Mouse (Mus musculus) right cerebral cortex, adult 18-20 months (tissue): Measurements from ENCODE around the gene Agpat4.

Source experiments
- DNase-seq: peaks from one replicate; pipeline ENCODE4 v3.0.0; 2022; ENCODE audit warnings: mixed read lengths

The Agpat4 gene

GRCm38 (mm10) chr17:12123168-12123567 lies 4.7 kb downstream of the Agpat4 start:
- DNase-seq: no peak

DNA sequence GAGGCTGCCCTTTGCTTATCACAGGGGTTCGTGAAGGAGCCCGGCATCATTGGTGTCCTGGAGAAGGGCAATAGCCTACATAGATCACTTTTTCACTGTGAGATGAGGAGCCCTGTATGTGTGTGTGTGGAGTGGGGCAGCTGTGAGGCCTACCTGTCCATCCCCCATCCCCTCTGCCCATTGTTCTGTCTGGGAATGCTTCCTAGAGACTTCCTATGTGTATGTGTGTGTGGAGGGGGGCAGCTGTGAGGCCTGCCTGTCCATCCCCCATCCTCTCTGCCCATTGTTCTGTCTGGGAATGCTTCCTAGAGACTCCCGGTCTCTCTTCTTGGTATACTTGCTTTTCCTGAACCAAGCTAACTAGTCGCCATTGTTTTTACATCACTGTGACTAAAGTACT lies 8.6 kb downstream of the Agpat4 start:
- no peak for DNase-seq

DNA sequence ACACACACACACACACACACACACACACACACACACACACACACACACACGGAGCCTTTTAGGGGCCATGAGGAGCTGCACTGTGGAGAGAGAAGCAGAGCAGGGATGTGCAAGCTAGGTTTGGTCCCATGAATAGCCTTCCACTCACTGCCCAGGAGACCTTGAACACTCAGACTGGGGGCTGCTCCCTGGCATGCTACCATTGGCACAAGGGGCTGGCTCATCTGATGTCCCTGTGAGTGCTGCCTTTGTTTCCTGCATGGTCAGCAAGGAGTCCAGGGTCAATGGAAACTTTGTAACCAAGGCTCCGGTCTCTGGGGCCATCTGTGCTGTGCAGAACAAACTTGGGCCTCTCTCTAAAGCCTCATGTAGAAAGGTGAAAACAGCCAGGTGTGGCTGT lies 10.5 kb downstream of the Agpat4 start:
- no peak for DNase-seq

DNA sequence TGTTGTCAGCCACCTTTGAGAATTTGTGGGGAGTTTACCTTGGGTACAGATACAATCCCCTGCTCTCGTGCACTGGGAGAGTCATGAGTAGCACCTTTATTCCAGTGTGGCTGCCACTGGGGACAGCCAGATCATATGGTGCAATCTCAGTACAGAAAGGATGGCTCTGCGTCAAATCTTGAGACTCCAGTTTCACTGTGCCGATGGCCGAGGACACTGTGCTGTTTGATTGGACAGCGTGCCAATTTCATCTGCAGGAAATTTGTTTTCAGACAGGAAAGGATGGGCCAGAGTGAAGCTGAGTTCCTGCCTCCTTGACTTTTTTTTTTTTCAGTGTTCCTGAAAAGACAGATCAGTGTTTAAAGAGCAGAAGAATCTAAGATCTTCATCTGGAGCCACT lies 12.7 kb downstream of the Agpat4 start:
- DNase-seq: no peak

- DNase-seq: no peak
These were observed 13.1 kb downstream of the Agpat4 start for GRCm38 (mm10) chr17:12131581-12131980.

DNA sequence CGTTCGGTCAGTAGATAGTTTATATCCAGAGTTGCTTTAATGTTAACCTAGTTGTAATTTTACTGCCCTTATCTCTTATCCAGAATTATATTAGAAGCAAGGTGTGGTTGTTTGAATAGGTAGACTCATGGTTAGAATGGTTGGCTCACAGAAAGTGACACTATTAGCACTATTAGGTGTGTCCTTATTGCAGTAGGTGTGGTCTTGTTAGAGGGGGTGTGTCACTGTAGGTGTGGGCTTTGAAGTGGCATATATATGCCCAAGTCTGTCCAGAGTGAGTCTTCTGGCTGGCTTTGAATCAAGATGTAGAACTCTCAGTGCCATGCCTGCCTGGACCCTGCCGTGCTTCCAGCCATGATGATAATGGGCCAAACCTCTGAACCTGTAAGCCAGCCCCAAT lies 14.4 kb downstream of the Agpat4 start:
- no peak for DNase-seq

- DNase-seq: no peak
These were observed 15.5 kb downstream of the Agpat4 start for GRCm38 (mm10) chr17:12133985-12134384.

DNA sequence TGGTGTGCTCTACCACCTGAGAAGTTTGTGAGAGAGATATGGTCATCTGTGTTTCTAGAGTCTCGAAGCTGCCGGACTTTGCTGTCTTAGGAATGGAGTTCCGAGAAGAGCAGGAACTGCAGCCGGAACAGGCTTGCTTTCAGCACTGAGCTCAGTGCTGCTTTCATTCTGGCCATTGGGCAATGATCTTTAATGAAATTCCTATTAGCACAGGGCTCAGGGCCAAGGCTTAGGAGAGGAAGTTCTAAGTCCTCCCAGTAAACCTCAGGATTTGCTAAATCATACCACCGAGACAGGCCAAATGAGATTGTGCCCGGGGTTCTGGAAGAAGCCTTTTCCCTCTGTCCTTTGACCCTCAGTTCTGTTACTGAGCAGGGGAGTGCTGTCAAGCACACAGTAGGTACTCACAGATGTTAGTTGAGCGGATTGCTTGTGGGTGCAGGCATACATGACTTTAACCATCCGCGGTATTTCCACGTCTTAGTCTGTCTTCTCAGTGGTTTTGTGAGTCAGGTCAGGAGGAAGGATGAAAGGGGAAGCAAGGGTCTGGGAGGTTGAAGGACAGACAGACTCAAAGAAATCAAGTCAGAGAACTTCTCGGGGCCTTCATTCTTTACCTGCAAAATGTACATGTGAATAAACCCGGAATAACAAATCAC lies 16.6 kb downstream of the Agpat4 start:
- no peak for DNase-seq

GRCm38 (mm10) chr17:12138355-12138754 lies 19.9 kb downstream of the Agpat4 start:
- DNase-seq: no peak

DNA sequence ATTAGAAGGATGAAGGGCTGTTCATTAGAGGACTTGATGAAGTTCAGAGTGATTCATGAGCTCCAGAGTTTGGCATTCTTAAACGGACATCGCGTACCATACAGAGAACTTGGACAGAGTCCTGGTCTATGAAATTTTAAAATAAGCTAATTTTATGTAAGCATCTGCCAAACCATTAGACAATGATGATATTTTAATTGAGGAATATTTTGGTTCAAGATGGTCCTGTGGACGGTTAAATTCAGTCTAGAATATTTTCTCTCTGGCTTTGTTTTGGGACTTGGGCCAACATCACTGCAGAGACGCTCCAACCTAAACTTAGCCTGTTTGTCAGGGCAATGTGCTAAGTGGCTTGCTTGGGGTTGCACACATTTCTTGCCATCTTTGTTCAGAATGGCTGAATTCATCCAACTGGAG lies 25.5 kb downstream of the Agpat4 start:
- no peak for DNase-seq

DNA sequence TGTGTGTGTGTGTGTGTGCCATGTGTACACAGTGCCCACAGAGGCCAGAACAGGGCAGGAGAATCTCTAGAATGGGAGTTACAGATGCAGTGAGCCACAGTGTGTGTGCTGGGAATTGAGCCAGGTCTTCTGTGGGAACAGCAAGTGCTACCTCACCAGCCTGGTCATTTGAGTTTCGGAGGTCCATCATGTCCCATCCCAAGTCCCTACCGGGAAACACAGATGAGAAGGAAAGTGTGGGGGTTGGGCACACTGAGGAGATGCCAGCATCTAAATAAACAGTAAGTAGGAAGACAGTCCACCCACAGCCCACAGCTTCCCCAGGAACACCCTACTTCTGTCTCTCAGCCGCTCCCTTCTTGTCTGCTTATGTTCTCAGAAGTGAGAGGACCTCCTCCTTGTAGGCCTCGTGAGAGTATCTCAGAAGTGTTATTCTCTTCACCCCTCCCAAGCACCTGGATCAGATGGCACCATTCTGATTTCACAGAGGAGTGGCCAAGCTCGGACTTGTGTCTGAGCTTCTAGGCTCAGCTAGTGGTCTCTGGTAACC lies 27.7 kb downstream of the Agpat4 start:
- DNase-seq: peak; percentile 60

- DNase-seq: no peak
These were observed 29.3 kb downstream of the Agpat4 start for GRCm38 (mm10) chr17:12147830-12148229.

GRCm38 (mm10) chr17:12149232-12149861 lies 30.8 kb downstream of the Agpat4 start:
- DNase-seq: no peak

GRCm38 (mm10) chr17:12150970-12151369 lies 32.5 kb downstream of the Agpat4 start:
- no peak for DNase-seq

DNA sequence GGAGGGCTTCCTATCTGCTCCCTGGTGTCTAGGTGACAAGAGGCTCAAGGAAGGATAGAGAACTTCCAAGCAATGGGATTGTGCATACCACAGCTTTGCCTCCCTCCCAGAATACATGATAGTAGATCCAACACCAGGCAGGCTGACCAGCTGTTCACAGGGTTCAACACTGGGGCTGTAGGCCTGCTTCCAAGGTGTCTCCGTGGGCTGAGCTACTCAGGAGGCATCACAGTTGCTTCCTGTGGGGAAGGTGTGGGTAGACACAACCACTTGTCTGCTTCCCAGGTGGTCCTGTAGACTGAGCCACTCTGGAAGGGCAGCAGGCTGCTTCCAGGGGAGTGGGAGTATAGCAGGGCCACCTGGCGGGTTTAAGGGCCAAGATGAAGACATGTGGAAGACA lies 35.8 kb downstream of the Agpat4 start:
- no peak for DNase-seq

DNA sequence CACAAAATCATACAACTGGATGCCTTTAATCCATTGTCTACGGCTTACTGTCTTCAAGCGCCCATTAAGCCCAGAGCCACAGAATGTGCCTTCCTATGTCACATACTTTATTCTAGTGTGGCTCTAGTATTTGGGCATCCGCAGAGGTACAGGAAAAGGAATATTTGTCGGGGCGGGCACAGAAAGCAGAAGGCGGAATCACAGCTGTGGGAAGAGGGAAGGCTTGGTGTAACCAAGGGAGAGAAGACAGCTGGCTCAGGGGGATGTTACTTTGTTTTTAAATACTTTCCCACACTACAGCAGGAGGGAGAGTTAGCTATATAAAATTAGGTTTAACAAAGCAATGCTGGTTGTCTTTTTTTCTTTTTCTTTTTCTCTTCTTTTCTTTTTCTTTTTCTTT lies 36.7 kb downstream of the Agpat4 start:
- peak; percentile 75 for DNase-seq

DNA sequence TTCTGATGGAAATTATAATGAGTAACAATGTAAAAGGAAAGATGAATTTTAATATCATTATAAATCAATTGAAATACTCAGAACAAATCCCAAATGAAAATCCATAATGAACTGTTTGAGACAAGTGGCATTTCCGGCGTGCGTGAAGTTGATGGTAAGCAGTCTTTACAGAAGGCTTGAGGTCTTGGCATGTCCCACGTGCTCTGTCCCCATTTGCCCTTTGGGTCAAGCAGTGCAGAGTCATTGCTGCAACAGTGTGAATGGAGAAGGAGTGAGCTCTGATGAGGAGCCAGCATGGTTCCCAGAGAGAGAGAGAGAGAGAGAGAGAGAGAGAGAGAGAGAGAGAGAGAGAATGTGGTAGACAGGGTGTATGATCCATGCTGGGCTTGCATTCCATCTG lies 37.4 kb downstream of the Agpat4 start:
- DNase-seq: no peak

DNA sequence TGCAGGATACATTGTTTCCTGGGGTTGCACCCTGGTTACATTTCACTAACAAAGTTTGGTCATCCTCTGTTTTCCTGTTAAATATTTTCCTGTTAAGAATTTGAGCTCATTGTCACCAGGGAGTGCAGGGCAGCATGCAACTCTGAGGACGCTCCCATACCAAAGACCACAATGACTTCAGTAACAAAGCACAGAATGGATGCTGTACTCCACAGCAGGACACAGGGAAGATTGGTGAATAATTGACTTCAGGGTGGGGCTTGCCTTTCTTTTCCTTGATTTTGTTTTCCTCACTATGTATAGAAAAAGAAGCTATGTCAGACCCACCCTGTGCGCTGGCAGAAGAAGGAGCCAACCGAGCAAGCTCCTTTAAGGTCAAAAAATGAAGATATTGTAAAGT lies 38.2 kb downstream of the Agpat4 start:
- no peak for DNase-seq

GRCm38 (mm10) chr17:12157203-12157602 lies 38.7 kb downstream of the Agpat4 start:
- no peak for DNase-seq

DNA sequence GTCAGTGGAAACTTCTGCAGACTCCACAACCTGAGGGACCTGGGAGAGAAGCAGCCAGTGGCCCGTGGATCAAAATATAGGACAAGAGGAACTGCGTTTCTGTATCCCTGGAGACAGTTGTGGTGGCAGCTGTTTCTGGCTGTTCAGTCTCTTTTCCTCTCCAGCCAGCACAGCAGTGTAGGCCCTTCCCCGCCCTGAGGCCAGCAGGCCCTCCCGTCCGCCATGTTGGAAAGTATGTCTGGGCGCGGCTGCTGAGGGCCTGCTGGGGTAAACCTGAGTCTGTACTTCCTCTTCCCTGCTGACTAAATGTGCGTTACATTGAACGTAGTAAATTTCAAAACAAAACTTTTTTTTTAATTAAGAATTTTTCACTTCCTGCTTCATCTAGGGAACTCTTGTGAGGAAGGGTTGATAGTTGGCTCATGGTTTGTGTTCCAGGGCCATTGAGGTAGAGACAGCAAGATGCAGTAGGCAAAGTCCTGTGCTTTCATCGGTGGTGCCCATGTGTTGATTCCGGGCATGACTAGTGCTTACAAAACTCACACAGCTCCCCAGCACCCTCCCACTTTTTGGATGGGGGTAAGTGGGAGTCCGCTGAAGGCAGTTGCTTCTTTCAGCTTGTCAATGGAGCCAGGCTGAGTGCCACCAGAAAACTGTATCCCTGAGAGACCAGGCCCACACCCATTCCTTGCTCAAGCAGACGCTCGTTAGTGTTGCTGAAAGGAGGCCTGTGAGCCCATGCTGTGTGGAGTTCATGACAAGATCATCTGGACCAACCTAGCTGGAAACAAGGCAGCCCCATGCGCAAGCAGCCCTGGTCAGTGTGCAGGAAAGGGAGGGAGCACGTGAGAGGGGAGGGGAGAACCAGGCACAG lies 40.9 kb downstream of the Agpat4 start:
- no peak for DNase-seq

DNA sequence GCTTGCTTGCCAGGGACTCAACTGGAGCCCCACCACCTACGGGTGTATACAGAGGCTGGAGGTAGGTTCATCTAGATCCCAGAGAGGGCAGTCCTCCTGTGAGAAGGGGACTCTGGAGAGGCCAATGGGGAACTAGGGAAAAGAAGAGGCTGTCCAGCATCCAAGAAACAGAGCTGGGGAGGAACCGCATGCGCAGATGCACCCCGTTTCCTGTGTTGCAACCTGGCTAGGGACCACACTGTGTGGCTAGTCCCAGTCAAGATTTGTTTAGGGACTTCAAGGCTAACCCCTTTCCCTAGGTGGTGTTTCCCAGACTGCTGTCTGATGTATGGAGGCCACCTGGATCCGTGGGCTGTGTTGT lies 41.5 kb downstream of the Agpat4 start:
- no peak for DNase-seq

DNA sequence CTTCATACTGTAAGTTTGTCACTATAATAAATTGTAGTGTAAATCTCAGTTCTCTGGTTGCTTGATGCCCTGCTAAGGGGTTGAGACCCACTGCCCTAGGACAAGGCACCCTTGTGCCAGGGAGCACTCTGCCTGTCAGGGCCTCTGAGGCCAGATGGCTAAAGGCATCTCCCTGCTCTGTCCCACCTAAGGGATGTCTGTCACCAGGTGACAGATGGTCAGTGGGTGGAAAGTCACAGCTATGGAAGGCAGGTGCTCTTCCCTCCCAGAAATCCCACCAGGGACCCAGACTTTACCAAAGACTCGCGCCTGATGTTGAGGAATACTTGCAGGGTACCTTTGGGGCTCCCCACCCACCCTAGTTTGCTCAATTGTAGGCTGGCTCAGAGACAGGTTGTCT lies 42.0 kb downstream of the Agpat4 start:
- no peak for DNase-seq

DNA sequence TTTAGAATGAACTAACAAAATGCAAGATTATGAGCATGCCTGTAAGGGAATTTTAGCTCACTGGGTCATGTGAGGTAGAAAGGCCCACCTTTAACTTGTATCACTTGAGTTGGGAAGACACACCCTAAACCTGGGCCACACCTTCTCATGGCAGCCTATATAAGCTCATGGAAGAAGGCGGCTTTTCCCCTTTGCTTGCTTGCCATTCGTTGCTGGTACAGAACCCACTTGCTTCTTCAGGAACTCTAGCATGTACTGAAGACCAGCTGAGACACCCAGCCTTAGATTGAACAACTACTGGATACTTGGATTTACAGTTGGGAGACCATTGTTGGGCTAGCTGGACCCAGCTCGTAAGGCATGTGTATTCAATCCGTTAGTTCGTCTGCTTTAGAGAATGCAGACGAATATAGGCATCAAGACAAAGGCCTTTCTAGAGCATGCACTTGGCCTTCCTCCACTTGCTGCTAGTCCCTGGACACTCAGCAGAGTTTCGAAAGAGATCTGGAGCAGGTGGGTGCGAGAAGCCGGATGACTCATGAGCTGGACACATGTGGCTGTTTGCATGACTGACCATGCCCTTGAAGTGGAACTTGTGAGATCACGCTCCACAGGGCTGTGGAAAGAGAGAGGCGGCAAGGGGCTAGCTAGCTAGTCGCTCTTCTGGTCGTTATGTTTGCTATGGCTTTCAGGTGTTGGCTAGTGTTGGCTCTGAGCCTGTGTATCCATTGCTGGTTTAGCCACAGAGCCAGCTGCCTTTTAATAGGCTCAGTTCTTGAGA lies 42.7 kb downstream of the Agpat4 start:
- no peak for DNase-seq
